ENCODE assay signal across 8 mouse cellular contexts in the genomic region with DNA sequence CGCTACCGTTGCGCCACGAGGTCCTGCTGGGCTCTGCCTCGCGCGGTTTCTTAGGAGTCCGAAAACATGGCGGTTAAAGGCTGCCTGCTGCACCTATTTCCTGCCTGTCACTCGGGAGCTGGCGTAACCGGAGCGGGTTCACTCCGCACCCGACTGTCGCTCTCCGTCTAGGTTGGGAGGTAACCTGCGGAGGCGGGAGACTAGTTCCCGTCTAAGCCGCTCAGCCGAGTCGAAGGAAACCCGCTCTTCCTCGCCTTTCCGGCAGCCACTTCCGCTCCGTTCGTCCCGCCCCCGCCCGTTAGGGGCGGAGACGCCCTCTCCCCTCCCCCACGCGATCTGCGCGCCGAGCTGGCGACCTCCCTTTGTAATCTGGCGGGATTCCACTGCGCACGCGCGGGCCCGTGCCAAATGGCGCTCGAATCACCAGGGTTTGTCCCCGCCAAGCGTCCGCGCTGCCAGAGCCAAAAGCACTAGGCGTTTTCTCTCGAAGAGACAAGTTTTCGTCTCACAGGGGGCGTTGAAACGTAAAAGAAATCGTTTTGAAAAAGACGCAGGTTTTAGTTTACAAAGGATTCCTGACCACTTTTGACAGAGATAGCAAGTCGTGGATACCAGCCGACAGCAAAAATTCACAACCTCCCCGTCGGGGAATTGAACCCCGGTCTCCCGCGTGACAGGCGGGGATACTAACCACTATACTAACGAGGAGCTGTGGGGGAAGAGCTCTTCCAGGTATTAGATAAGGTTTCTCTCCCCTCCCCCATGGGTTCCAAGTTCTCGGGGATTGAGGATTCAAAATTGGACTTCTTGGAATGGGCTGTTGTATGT. TPM values are rescaled to one million over a fixed set of nuclear protein-coding genes. Genes with fewer than 3 reads are reported as not detected.
DNase-seq lines count a peak whose midpoint lies in the region; ATAC-seq lines count a peak whose summit lies in the region.

No protein-coding gene starts in this region.

- peak overlapping the region; percentile 98 for H3K4me3 ChIP-seq in megakaryocyte, embryonic 14.5 days (replicated peaks)

- no peaks in the 10 kb centered on the region for H3K36me3 ChIP-seq in megakaryocyte, embryonic 14.5 days (replicated peaks; ENCODE audit: low read length)

- peak; percentile 98 for DNase-seq in ZHBTc4 (ENCODE audit: low read depth, low spot score)
- DNase-seq in gastrocnemius, adult 8-10 months (ENCODE audit: low spot score in 2 of 2) = peak; percentile 97 to 98
- peak; percentile 99 for DNase-seq in hindlimb bud, embryonic 11.5 days (ENCODE audit: extremely low spot score, low read depth, low spot score)
- DNase-seq in left cerebral cortex, adult 8-10 months (ENCODE audit: low spot score in 2 of 2) = peak; percentile 95 to 99
- peak; percentile 97 to 100 for DNase-seq in right cerebral cortex, postnatal 10 days (ENCODE audit: low spot score in 2 of 2)
- peak; percentile 100 for DNase-seq in urinary bladder, postnatal 25 days (ENCODE audit: low spot score)

- peak; percentile 82 for ATAC-seq in common myeloid progenitor, adult 5-6 weeks (replicated peaks; ENCODE audit: low read depth, poor library complexity, severe bottlenecking)

- H3K27me3 ChIP-seq in megakaryocyte, embryonic 14.5 days (replicated peaks) = no peaks in the 10 kb centered on the region

- H3K4me1 ChIP-seq in megakaryocyte, embryonic 14.5 days = peaks cover 41% of the 10 kb centered on the region

- H3K9me3 ChIP-seq in megakaryocyte, embryonic 14.5 days = no peaks in the 10 kb centered on the region

RNA-seq across cellular contexts. Expression of a gene that starts 0.6 kb away (rescaled TPM):
- total RNA-seq in common myeloid progenitor, adult 5-6 weeks (2017) = 529 and 544 TPM in 2 replicates
- total RNA-seq in gastrocnemius, adult 8-10 months (2022) = 10 to 100 TPM; 47.8 to 71.6 (median 53.8) TPM
- 10 to 100 TPM; 38.4 to 51.0 (median 45.2) TPM for total RNA-seq in left cerebral cortex, adult 8-10 months (2022)
- 25.4 and 51.4 TPM in 2 replicates for polyA plus RNA-seq in megakaryocyte, embryonic 14.5 days (2012; ENCODE audit: insufficient read depth, low replicate concordance)

RNA-seq across cellular contexts. Expression of a gene that starts 57.8 kb away (rescaled TPM):
- total RNA-seq in common myeloid progenitor, adult 5-6 weeks (2017) = 238 and 276 TPM in 2 replicates
- total RNA-seq in gastrocnemius, adult 8-10 months (2022) = 1,000 to 10,000 TPM; 1,088 to 1,186 (median 1,135) TPM
- total RNA-seq in left cerebral cortex, adult 8-10 months (2022) = 100 to 1,000 TPM; 531 to 567 (median 564) TPM
- 253 and 281 TPM in 2 replicates for polyA plus RNA-seq in megakaryocyte, embryonic 14.5 days (2012; ENCODE audit: insufficient read depth, low replicate concordance)

Comparison
In these comparisons a context has a peak if more than half of its experiments do, and no peak if none do; other contexts are left out.
1. Peak in every context shown above with its lines: DNase-seq, ATAC-seq and H3K4me3 ChIP-seq.